Comparison of ENCODE assay signal across 30 mouse cellular contexts in genomic region chr16:90204868-90205267, GRCm38 (mm10).
"Had no signal": no experiment of that assay in that cellular context is flagged by ENCODE, and none has a peak within 500 bp of the region (broad histone marks: within the 10 kb centered on the region; RNA-seq: fewer than 3 reads in every experiment).

No protein-coding gene starts in this region.

- H3K4me3 ChIP-seq: limb, embryonic 10.5 days; limb, embryonic 12.5 days; limb, embryonic 13.5 days; limb, embryonic 15.5 days; liver, embryonic 12.5 days; liver, embryonic 13.5 days; liver, embryonic 15.5 days; lung, embryonic 15.5 days; midbrain, embryonic 10.5 days; midbrain, embryonic 12.5 days; midbrain, embryonic 13.5 days; midbrain, embryonic 15.5 days; myocyte; neural tube, embryonic 12.5 days had no signal

- H3K27ac ChIP-seq: limb, embryonic 10.5 days; limb, embryonic 12.5 days; limb, embryonic 13.5 days; limb, embryonic 15.5 days; liver, embryonic 12.5 days; liver, embryonic 13.5 days; liver, embryonic 14.5 days; liver, embryonic 15.5 days; lung, embryonic 15.5 days; macrophage; midbrain, embryonic 10.5 days; midbrain, embryonic 12.5 days; midbrain, embryonic 13.5 days; midbrain, embryonic 15.5 days; neural tube, embryonic 12.5 days had no signal

- H3K9me3 ChIP-seq: limb, embryonic 10.5 days; limb, embryonic 12.5 days; limb, embryonic 13.5 days; limb, embryonic 15.5 days; liver, embryonic 12.5 days; liver, embryonic 13.5 days; liver, embryonic 15.5 days; lung, embryonic 15.5 days; megakaryocyte, embryonic 14.5 days; midbrain, embryonic 10.5 days; midbrain, embryonic 12.5 days; midbrain, embryonic 13.5 days; midbrain, embryonic 15.5 days; neural tube, embryonic 12.5 days had no signal

- H3K9ac ChIP-seq: limb, embryonic 12.5 days; limb, embryonic 13.5 days; limb, embryonic 15.5 days; liver, embryonic 12.5 days; liver, embryonic 13.5 days; liver, embryonic 14.5 days; liver, embryonic 15.5 days; liver, postnatal 0 days; lung, embryonic 14.5 days; lung, embryonic 15.5 days; midbrain, embryonic 12.5 days; midbrain, embryonic 13.5 days; midbrain, embryonic 15.5 days; neural tube, embryonic 12.5 days had no signal

- H3K27me3 ChIP-seq: limb, embryonic 12.5 days; limb, embryonic 13.5 days; limb, embryonic 15.5 days; liver, embryonic 12.5 days; liver, embryonic 13.5 days; liver, embryonic 15.5 days; lung, embryonic 15.5 days; megakaryocyte, embryonic 14.5 days; midbrain, embryonic 12.5 days; midbrain, embryonic 13.5 days; midbrain, embryonic 15.5 days; neural tube, embryonic 12.5 days had no signal

- H3K36me3 ChIP-seq: limb, embryonic 10.5 days; limb, embryonic 12.5 days; limb, embryonic 13.5 days; limb, embryonic 15.5 days; liver, embryonic 12.5 days; liver, embryonic 13.5 days; liver, embryonic 15.5 days; lung, embryonic 15.5 days; midbrain, embryonic 10.5 days; midbrain, embryonic 12.5 days; midbrain, embryonic 13.5 days; midbrain, embryonic 15.5 days; neural tube, embryonic 12.5 days had no signal

- H3K4me2 ChIP-seq: limb, embryonic 12.5 days; limb, embryonic 13.5 days; limb, embryonic 15.5 days; liver, embryonic 11.5 days; liver, embryonic 12.5 days; liver, embryonic 13.5 days; liver, embryonic 15.5 days; lung, embryonic 14.5 days; lung, embryonic 15.5 days; midbrain, embryonic 12.5 days; midbrain, embryonic 13.5 days; midbrain, embryonic 15.5 days; neural tube, embryonic 12.5 days had no signal

- H3K4me1 ChIP-seq: limb, embryonic 12.5 days; midbrain, embryonic 10.5 days; midbrain, embryonic 12.5 days; midbrain, embryonic 13.5 days; midbrain, embryonic 15.5 days; neural tube, embryonic 12.5 days had no signal

- ATAC-seq: liver, embryonic 12.5 days; liver, postnatal 0 days; lung, postnatal 0 days; midbrain, embryonic 13.5 days; midbrain, embryonic 15.5 days; midbrain, embryonic 16.5 days had no signal

- DNase-seq: left cerebral cortex, postnatal 4 days; liver; liver, embryonic 13.5 days; liver, postnatal 0 days; lung, adult 18-20 months; lung, adult 2 months; lung, embryonic 14.5 days; lung, postnatal 10 days; lung, postnatal 14 days; lung, postnatal 36 days; lung, postnatal 4 days had no signal
